Mouse (Mus musculus) neural tube, embryonic 10.5 days (tissue): ENCODE measurements around the gene Srxn1.

ENCODE experiments used
- DNase-seq: peaks from one replicate; pipeline ENCODE4 v3.0.0-alpha.2; 2017; ENCODE audit warnings: low spot score; ENCODE audit errors: extremely low spot score

Srxn1 gene

DNA sequence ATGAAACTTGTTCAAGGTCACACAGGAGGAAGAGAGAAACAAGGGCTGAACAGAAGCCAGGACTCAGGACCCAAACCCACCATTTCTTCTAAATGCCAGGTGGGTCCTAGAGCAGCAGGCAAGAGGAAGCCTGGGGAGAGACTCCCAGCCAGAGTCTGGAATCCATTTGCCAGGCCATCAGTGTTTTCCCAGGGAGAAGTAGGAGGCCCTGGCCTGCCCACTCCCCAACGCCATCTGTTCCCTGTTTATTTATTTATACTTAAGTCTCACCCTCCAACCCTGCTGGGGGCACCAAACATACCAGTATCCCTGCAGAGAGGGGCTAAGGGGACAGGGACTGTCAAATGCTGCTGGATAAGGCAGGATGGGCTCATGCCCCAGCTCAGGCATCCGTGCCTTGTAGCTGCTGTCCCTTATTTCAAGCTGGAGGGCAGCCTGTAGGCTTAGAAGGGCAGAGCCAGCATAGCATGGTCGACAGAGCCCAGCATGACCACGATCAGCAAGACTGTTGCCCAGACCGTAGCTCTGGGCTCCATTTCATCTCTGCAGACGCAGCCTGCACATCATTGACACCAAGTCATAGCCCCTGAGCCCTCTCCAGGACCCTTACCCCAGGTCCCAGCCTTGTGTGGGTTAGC, 14.0 kb downstream of the Srxn1 start:
- DNase-seq = no peak

DNA sequence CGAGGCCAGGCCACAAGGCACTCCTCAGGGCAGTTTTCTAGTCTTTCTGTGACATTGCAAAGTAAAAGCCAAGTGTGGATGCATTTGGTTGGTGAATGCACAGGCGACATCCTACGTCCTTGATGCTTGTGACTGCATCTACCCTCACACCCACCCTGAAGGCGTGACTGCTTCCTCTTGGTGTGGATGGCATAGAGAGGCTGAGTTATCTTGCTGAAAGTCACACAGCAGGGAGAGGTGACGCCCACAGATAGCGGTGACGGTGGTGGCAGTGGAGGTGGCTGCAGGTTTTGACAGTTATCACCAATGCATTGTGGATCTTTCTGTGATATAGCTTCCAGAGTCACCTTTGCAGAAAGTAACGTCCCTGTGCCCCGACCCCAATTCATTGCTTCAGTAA, 17.6 kb downstream of the Srxn1 start:
- DNase-seq = no peak

DNA sequence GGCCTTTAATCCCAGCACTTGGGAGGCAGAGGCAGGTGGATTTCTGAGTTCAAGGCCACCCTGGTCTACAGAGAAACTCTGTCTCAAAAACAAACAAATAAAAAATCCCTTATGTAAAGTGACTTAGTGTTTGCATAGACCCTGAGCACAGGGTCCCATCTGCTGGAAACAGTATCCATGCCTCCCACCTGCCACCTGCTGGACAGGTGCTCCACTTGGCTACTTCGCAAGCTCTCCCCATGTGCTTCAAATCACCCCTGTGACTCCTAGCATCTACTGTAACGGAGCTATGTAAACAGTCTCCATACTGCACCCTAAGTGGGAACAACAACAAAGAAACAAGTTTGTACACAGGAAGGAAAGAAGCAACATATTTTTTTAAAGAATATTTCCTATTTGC, 23.3 kb downstream of the Srxn1 start:
- no peak for DNase-seq

DNA sequence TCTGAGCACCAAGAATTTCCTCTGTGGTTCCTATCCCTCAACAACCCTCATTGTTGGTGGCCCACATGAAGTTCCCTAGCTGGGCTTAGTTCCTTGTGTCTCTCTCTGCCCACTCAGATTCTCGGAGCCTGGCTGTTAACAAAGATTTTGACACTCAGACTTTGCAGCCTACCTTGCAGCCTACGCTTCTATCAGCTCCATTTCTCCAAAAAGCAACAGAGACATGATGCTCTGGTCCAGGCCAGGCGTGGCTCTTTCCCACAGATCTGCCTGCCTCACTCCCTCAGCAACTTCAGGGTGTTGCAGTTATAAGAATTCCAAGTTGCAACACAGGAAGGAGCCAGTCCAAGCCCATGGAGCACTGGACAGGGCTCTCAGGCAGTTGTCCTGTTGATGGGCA, 24.5 kb downstream of the Srxn1 start:
- DNase-seq = no peak

DNA sequence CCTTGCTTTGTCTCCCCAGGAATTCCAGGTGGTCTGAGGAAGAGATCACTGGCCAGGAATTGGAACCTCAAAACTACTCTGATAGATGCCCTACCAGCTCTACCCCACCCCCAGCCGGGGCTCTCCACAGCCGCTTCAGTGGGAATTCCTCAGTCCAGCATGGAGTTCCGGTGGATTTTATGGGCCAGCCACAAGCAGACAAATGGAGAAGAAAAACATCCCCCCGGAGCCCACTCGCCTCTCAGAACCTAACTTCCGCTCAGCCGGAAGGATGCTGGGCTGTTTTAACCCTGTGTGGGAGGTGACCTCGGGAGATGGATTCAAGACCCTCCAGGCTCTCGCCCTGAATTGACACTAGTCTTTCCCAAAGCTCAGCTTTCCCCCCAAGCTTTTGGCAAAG, 26.7 kb downstream of the Srxn1 start:
- no peak for DNase-seq

DNA sequence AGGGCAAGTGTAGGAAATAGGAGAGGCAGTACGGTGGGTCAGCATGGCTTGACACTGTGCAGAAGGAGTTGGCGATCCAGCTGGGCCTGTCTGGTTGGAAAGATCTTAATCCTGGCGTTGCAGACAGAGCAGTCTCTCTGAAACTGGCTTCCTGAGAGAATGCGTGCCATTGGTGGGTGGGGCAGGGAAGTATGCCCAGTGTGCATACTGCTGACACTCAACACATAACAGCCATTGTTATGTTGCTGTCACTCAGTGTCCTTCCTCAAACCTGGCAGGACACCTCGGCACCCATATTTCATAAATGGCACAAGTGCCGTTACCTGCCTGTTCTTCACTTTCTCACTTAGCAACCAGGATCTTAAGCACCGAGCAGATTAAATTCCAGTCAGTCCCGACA, 27.4 kb downstream of the Srxn1 start:
- DNase-seq = no peak

DNA sequence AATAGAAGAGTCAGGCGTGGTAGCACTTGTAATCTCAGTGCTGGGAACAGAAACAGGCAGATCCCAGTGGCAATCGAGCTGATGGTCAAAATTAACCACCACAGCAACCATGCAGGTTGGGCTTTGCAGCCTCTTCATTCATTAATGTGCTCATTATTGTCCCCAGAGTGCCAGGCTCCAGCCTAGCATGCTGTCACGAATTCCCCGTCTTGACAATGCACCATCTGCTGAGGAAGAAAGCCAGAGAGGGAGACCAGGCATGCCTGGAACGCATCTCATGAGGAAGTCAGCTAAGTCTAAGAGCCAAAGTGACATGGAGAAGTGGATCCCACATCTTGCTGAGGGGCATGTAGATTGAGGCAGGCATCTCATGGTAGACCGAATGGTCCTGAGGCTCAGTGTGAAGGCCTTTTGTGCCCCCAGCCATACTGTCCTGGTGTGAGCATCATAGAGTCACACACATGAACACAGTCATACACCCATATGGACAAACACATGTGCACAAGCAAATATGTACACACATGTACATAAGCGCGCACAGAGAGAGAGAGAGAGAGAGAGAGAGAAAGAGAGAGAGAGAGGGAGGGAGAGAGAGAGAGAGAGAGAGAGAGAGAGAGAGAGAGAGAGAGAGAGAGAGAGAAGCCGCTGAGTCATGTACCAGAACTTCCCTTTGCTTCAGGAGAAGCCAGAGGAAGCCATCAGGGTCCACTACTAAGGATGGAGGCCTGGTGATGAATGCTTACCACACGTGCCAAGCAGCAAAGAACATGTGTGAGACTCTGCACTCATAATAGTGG, 34.1 kb downstream of the Srxn1 start:
- no peak for DNase-seq

DNA sequence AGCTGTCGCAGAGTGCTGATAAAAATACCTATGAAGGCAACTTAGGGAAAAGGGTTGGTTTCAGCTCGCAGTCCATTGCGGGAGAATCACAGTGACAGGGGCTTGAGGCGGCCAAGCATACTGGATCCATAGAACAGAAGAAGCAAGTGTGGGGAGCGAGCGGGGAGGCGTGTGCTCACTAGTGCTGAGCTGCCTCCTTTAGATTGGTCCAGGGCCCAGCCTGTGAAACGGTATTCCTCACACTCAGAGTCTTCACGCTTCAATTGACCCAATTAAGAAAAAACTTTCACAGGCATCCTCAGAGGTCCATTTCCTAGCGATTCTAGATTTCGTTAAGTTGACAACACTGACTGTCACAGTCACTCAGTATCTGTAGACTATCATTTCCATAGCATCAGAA, 35.6 kb downstream of the Srxn1 start:
- no peak for DNase-seq

DNA sequence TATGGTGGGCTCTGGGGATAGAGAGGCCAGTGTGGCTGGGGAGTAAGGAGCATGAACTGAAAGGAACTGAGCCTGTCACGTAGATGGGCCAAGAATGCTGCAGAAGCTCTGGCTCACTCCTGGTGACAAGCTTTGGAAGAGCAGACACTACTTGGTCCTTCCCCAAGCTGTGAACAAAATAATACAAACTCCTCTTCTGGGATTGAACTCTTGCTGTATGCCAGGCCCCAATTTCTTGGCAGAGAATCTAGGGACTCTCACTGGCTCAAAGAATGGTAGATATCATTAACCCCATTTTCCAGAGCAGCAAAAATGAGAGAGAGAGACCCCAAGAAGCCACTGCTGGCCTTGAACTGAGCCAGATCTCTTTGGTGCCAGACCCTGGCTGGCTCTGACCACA, 36.2 kb downstream of the Srxn1 start:
- no peak for DNase-seq

DNA sequence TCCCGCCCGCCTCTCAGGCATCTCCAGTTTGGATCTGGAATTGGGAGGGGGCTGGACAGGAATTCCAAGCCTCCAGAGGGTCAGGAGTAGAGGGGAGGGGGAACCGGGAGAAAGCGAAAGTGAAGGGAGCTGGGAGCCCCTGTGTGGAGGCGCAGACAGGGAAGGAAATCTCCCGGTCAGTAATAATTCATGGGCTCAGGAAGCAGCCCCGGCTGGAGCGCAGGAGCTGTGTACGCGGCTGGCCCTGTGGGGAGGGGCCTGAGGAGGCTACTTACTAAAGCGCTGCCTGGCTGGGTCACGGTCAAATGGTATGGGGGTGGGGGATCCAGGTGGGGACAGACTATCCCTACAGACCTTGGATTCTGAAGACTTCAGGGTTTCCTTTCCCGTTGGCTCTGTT, 36.7 kb downstream of the Srxn1 start:
- DNase-seq = peak; percentile 82

DNA sequence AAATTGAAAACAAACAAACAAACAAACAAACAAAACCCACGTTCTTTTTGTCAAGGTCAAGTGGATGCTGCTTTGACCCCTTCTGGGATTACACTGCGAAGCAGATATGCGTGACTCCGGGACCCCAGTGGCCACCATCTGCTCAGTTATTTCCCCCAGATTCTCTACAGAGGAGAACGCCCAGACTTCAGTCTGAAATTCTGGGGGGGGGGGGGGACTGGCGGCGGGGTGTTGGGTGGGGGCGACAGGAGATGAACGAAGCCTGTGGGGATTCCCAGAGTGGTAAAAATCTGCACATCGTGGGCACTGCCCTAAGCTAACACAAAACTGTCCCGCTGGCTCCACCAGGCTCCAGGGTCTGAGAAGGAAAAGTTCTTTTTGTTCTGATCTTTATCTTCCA, 37.3 kb downstream of the Srxn1 start:
- DNase-seq = no peak

DNA sequence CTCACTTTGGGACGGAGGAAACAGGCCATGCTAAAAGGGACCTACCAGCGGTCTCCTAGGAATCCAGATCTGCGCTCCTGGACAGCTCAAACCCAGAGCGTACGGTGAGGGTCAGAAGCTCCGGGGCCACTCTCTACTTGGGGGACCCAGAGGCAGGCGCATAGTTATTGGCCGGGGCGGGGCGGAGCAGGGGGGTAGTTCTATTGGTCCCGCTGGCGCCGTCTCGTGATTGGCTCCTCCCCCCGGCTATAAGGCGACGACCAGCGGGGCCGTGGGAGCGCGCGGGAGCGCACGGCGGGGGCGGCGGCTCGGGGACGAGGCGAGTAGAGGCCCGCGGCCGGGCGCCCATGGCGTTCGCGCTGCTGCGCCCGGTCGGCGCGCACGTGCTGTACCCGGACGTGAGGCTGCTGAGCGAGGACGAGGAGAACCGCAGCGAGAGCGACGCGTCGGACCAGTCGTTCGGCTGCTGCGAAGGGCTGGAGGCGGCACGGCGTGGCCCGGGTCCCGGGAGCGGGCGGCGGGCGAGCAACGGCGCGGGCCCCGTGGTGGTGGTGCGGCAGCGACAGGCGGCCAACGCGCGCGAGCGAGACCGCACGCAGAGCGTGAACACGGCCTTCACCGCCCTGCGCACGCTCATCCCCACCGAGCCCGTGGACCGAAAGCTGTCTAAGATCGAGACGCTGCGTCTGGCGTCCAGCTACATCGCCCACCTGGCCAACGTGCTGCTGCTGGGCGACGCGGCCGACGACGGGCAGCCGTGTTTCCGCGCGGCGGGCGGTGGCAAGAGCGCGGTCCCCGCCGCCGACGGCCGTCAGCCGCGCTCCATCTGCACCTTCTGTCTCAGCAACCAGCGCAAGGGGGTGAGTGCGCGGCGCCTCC, 38.2 kb downstream of the Srxn1 start, which contains the start of gene Tcf15:
Tcf15 (plus strand) TSS at position 283 of the 879 bp plus-strand sequence.
- DNase-seq = peak; percentile 85

DNA sequence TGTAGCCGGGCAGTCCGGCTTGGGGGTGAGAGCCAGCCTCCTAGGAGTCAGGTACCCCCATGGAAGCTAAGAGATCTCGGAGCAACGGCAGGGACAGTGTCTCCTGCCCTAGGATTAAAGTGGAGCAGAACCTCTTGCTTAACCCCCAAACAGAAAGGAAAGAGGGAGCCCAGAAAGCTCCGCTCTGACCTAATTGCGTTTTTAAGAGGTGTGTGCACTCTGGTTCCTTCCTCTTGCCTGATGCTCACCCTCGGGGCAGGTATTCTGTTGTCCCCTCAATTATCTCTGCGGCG, 38.8 kb downstream of the Srxn1 start:
- no peak for DNase-seq

DNA sequence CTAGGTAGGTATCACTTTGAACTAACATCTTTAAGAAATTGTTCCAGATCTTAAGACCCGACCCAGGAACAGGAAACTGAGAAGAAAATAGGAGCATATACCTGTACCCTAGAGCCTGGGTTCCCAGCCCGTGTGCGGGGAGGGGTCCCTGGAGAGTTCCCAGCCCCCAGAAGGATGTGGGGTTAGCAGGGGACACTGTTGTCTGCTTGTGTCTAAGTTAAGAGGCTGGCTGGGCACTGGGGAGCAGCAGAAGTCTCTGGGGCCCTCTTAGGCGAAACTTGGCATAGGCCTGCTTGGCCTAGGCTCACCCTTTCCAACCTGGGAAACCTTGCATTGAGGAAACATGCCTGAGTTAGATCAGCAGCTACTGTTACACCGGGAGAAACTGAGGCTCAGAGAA, 39.2 kb downstream of the Srxn1 start:
- no peak for DNase-seq

DNA sequence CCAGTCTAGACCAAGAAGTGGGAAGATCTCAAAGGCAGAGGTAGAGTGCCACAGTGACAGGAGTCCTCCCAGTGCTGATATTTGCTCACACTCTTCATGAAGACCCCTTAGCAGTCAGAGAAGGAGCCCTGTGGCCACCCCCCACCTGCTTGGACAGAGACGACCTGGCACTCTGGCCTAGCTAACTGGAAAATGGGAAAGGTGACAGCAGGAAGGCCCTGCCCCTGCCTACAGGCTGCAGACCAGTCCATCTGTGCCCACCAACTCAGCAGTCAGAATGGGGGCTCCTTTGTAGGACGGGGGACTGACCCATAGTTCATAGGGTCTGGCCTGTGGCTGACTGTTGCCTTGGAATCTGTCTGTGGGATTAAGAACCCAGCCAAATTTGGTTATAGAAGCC, 40.4 kb downstream of the Srxn1 start:
- no peak for DNase-seq

DNA sequence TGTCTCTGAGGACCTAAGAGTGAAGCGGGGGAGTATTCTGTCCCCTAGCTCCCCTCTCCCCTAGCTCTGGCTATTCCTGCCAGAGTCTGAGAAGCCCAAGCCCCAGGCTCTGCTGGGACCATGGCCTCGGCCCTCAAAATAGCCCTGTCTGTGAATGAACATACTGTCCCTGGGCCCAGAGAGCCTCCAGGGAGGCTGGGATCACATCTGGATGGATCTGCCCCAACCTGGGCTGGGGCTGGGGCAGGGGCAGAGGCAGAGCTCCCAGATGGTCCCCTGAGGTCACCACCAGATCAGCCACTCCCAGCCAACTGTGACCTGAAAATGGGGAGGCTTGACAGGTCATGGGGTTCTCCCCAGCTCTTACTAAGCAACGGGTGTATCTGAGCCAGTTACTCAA, 41.8 kb downstream of the Srxn1 start:
- DNase-seq = no peak

DNA sequence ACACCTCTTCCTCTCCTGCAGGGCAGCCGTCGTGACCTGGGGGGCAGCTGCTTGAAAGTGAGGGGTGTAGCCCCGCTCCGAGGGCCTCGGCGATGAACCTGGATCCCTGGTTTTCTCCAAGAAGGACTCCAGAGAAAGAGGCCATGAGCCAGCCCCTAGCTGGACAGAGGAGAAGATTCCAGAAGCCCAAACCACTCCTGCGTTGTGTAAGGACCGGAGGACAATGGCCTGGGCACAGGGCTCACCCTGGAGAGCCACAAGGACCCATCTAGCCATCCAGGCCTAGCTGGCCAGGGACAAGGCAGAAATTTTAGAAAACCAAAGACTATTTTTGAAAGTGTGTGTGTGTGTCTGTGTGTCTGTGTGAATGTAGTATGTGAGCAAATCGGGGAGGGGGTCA, 43.4 kb downstream of the Srxn1 start:
- DNase-seq = no peak

DNA sequence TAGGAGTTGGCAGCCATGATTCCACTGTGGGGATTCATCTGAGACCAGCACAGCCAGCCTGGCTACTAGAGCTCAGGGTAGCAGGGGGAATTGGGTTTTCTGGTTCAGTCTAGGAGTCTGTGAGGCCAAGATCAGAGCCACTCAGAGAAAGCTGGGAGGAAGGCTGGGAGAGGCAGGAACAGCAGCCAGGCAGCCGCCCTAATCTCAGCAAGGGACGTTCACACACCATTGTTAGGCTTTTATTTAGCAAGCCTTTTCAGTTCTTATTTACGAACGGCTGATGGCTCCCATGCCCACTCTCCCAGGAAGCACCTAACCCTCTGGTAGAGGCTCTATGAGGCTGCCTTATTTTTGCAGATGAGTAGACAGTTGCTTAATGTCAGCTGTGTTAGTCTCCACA, 44.6 kb downstream of the Srxn1 start:
- DNase-seq = no peak

DNA sequence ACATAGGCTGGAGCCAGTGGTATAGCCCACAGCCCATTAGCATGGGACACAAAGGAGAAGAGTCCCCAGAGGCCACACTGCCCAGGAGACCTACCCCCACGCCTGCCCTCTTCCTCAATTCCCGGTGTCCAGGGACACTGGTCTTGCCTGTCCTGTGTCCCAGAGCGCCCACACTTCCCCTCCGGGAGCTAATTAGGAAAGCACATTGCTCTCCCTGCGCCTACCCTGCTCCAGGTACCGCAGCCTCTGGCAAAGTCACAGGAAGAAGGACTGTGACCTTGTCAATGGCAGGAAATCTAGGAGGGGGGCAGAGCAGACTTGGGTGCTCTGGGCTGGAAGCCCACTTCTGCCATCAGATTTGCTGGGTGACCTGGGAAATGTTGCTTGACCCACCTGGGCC, 45.1 kb downstream of the Srxn1 start:
- no peak for DNase-seq

DNA sequence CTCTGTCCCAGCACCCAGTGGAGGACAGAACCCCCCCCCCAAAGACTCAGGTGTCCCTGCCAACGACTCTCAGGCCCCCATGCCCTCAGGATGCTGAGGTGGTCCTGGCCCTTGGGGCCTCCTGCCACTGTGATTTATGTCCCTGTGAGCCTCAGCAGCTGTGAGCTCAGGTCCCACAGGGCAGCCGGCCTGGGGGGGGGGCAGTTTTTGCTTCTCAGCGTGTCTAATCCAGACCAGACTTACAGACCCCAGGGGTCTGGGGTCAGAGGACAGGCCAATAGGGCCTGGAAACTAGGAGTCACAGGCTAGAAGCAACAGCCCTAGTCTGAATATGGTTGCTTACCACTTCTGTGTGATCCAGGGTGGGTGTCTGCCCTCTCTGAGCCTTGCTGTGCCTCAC, 48.0 kb downstream of the Srxn1 start:
- no peak for DNase-seq

DNA sequence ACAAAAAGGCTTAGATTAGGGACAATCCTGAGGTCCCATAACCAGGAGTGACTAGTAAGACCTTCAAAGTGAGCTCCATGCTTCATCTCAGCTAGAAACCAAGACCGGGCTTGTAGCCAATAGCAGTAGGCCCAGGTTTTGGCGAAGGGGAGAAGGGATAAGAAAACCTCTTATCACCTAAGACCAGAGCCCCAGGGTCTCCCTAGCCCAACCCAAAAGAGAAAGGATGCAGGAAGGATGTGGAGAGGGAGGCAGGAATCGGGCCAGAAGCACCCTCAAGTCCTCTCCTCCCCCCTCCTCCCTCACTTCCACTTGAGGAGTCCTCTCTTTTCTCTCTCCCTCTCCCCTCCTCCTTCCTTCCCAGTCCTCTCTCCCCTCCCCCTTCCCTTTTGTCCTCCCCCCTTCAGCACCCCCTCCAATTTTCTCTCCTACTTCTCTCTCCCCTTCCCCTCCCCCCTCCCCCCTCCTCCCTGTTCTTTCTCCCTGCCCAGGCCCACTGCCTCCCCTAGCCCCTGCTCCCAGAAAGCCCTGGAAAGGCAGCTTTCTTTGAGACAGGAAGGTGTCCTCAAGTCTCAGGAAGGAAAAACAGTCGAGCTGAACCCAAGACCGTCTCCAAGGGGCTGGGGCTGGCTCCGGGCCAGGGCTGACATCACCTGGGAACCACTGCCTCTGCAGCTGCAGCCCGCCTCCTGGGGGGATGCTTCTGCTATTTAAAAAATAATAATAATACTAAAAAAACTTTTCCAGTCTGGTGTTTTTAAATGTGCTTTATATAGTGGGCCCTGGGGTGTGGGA, 50.3 kb downstream of the Srxn1 start:
- DNase-seq = no peak

DNA sequence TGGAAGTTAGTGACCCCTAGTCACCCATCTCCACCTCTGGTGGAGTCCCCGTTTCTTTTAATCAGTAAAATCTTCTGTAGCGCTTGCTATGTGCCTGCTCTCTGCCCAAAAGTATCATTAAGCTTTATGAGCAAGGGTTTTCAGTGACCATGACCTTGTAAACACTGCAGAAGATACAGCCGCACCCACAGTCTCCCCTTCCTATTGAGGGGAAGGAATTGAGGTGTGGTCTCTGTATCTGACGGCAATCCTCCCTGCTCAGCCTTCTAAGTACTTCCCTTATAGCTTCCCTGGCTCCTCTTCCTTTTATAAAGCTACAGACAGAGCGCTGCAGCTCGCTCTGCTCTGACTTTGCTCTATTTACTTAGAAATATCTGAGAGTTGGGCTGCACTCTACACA, 51.2 kb downstream of the Srxn1 start:
- no peak for DNase-seq
